Mouse (Mus musculus) MEL (cell line): ENCODE measurements around the gene Man2b2.

Experiments
- CTCF ChIP-seq, 3 experiments: IDR thresholded peaks in 2 of 3; conservative IDR thresholded peaks in 1 of 3; 2 replicates each; pipeline ENCODE4 v1.5.1; 2011 to 2012; ENCODE audit warnings: low read length in 3 of 3, low read depth in 2 of 3, mild to moderate bottlenecking in 2 of 3, improper control_type of control experiment in 1 of 3, inconsistent platforms in 1 of 3, mixed read lengths in 1 of 3, moderate library complexity in 1 of 3; ENCODE audit not compliant: control insufficient read depth in 1 of 3, insufficient read depth in 1 of 3, poor library complexity in 1 of 3, severe bottlenecking in 1 of 3
- HCFC1 ChIP-seq: IDR thresholded peaks from 2 replicates; pipeline ENCODE4 v1.6.1; 2012; ENCODE audit warnings: low read depth, mild to moderate bottlenecking, inconsistent platforms, low read length, improper control_type of control experiment, moderate library complexity
- MAX ChIP-seq: IDR thresholded peaks from 2 replicates; pipeline ENCODE4 v1.6.1; 2011; ENCODE audit warnings: low read length, improper control_type of control experiment
- POLR2A ChIP-seq, 2 experiments: IDR thresholded peaks; 2 replicates each; pipeline ENCODE4 v1.6.1; 2011 to 2012; ENCODE audit warnings: low read length in 2 of 2, mild to moderate bottlenecking in 2 of 2, control low read depth in 1 of 2, improper control_type of control experiment in 1 of 2, low read depth in 1 of 2, moderate library complexity in 1 of 2; ENCODE audit not compliant: control insufficient read depth in 1 of 2, insufficient read depth in 1 of 2, poor library complexity in 1 of 2
- POLR2AphosphoS5 ChIP-seq: IDR thresholded peaks from 2 replicates; pipeline ENCODE4 v1.6.1; 2012; ENCODE audit warnings: low read depth, borderline replicate concordance, mild to moderate bottlenecking, inconsistent platforms, low read length, moderate library complexity, mixed read lengths
- TBP ChIP-seq: IDR thresholded peaks from 2 replicates; pipeline ENCODE4 v1.8.0; 2011; ENCODE audit warnings: low read depth, low read length, improper control_type of control experiment
- TCF12 ChIP-seq: IDR thresholded peaks from 2 replicates; pipeline ENCODE4 v1.6.1; 2014; ENCODE audit warnings: low read depth, mild to moderate bottlenecking, inconsistent platforms, low read length, improper control_type of control experiment, moderate library complexity

- TF ChIP-seq MAX (no peak), HCFC1 (no peak), TBP (no peak), POLR2AphosphoS5 (no peak), POLR2A (IDR thresholded peaks at IDR 0.05; ENCODE audit: control insufficient read depth in 1 of 2, insufficient read depth in 1 of 2, low read depth in 1 of 2, low read length in 2 of 2, poor library complexity in 1 of 2) (no peak), CTCF (IDR thresholded peaks at IDR 0.05 in 2 of 3, conservative IDR thresholded peaks at IDR 0.05 in 1 of 3; ENCODE audit: control insufficient read depth in 1 of 3, insufficient read depth in 1 of 3, low read depth in 2 of 3, low read length in 3 of 3, poor library complexity in 1 of 3, severe bottlenecking in 1 of 3) (no peak), TCF12 (no peak)
Observed at GRCm38 (mm10) chr5:36876777-36877396, 46.4 kb upstream of the Man2b2 start.
